Mouse (Mus musculus): ENCODE data around the gene Tmem29.
"Not testable (repeated sequence)": the region's sequence is repeated elsewhere in the genome, so short reads cannot be mapped to it uniquely, and the experiment has no call there.

Gene Tmem29

GRCm38 (mm10) chrX:150458766-150459350 is at the start of gene Tmem29:
Gene Tmem29, minus strand, starts transcription at chrX:150459154.
- peak; percentile 74 for DNase-seq (ENCODE audit: extremely low spot score, low read depth, low spot score)

- no peak for DNase-seq (ENCODE audit: extremely low spot score, low read depth, low spot score)
Measured at GRCm38 (mm10) chrX:150508696-150509095, 49.7 kb upstream of the Tmem29 start.

- DNase-seq (ENCODE audit: extremely low spot score, low read depth, low spot score) = not testable (repeated sequence)
Measured at GRCm38 (mm10) chrX:150487811-150488210, 28.9 kb upstream of the Tmem29 start.

GRCm38 (mm10) chrX:150486314-150487030 is 27.5 kb upstream of the Tmem29 start:
- not testable (repeated sequence) for DNase-seq (ENCODE audit: extremely low spot score, low read depth, low spot score)

GRCm38 (mm10) chrX:150477854-150478780 is 19.2 kb upstream of the Tmem29 start:
- DNase-seq (ENCODE audit: extremely low spot score, low read depth, low spot score) = peak; percentile 89

GRCm38 (mm10) chrX:150471416-150471815 is 12.5 kb upstream of the Tmem29 start:
- DNase-seq (ENCODE audit: extremely low spot score, low read depth, low spot score) = no peak

GRCm38 (mm10) chrX:150468266-150468665 is 9.3 kb upstream of the Tmem29 start:
- no peak for DNase-seq (ENCODE audit: extremely low spot score, low read depth, low spot score)

- not testable (repeated sequence) for DNase-seq (ENCODE audit: extremely low spot score, low read depth, low spot score)
Measured at GRCm38 (mm10) chrX:150466817-150467216, 7.9 kb upstream of the Tmem29 start.

GRCm38 (mm10) chrX:150460143-150460542 is 1.2 kb upstream of the Tmem29 start:
- DNase-seq (ENCODE audit: extremely low spot score, low read depth, low spot score) = no peak

GRCm38 (mm10) chrX:150459411-150459927 is 515 bp upstream of the Tmem29 start:
- no peak for DNase-seq (ENCODE audit: extremely low spot score, low read depth, low spot score)

GRCm38 (mm10) chrX:150458136-150458535 is 818 bp downstream of the Tmem29 start:
- DNase-seq (ENCODE audit: extremely low spot score, low read depth, low spot score) = no peak

GRCm38 (mm10) chrX:150440505-150441338 is 18.2 kb downstream of the Tmem29 start:
- no peak for DNase-seq (ENCODE audit: extremely low spot score, low read depth, low spot score)

GRCm38 (mm10) chrX:150436373-150436772 is 22.6 kb downstream of the Tmem29 start:
- no peak for DNase-seq (ENCODE audit: extremely low spot score, low read depth, low spot score)

- no peak for DNase-seq (ENCODE audit: extremely low spot score, low read depth, low spot score)
Measured at GRCm38 (mm10) chrX:150435367-150435766, 23.6 kb downstream of the Tmem29 start.

- no peak for DNase-seq (ENCODE audit: extremely low spot score, low read depth, low spot score)
Measured at GRCm38 (mm10) chrX:150413505-150413904, 45.4 kb downstream of the Tmem29 start.

Data from hindlimb bud, embryonic 11.5 days (tissue).